Mouse (Mus musculus) T-cell, adult 2 months (primary cell): Measurements from ENCODE around the gene Cep128.

Experiments used
- DNase-seq: peaks from one replicate; pipeline ENCODE4 v3.0.0; 2022; ENCODE audit warnings: low spot score

The Cep128 gene

GRCm38 (mm10) chr12:91307733-91308132 lies 76.5 kb downstream of the Cep128 start:
- no peak for DNase-seq

GRCm38 (mm10) chr12:91305769-91306168 lies 78.4 kb downstream of the Cep128 start:
- DNase-seq, result no peak

GRCm38 (mm10) chr12:91305038-91305437 lies 79.2 kb downstream of the Cep128 start:
- no peak for DNase-seq

GRCm38 (mm10) chr12:91298700-91299099 lies 85.5 kb downstream of the Cep128 start:
- DNase-seq, result no peak

- no peak for DNase-seq
These were observed 88.3 kb downstream of the Cep128 start for GRCm38 (mm10) chr12:91295870-91296269.

- DNase-seq, result no peak
These were observed 88.8 kb downstream of the Cep128 start for GRCm38 (mm10) chr12:91295436-91295835.

GRCm38 (mm10) chr12:91273936-91274335 lies 110.3 kb downstream of the Cep128 start:
- DNase-seq, result no peak

GRCm38 (mm10) chr12:91269634-91270033 lies 114.6 kb downstream of the Cep128 start:
- no peak for DNase-seq

- DNase-seq, result no peak
These were observed 115.2 kb downstream of the Cep128 start for GRCm38 (mm10) chr12:91268974-91269373.

- no peak for DNase-seq
These were observed 118.2 kb downstream of the Cep128 start for GRCm38 (mm10) chr12:91266014-91266413.

GRCm38 (mm10) chr12:91265462-91265861 lies 118.7 kb downstream of the Cep128 start:
- no peak for DNase-seq

GRCm38 (mm10) chr12:91264828-91265355 lies 119.3 kb downstream of the Cep128 start:
- no peak for DNase-seq

- no peak for DNase-seq
These were observed 120.5 kb downstream of the Cep128 start for GRCm38 (mm10) chr12:91263705-91264104.

- DNase-seq, result no peak
These were observed 121.4 kb downstream of the Cep128 start for GRCm38 (mm10) chr12:91262801-91263200.

- DNase-seq, result no peak
These were observed 127.9 kb downstream of the Cep128 start for GRCm38 (mm10) chr12:91256334-91256733.

- no peak for DNase-seq
These were observed 129.4 kb downstream of the Cep128 start for GRCm38 (mm10) chr12:91254831-91255230.

- DNase-seq, result no peak
These were observed 163.6 kb downstream of the Cep128 start for GRCm38 (mm10) chr12:91220609-91221008.

GRCm38 (mm10) chr12:91205550-91205949 lies 178.7 kb downstream of the Cep128 start:
- DNase-seq, result no peak

GRCm38 (mm10) chr12:91204330-91204729 lies 179.9 kb downstream of the Cep128 start:
- DNase-seq, result no peak

- DNase-seq, result no peak
These were observed 181.7 kb downstream of the Cep128 start for GRCm38 (mm10) chr12:91202496-91202895.

- no peak for DNase-seq
These were observed 195.1 kb downstream of the Cep128 start for GRCm38 (mm10) chr12:91189111-91189510.

- no peak for DNase-seq
These were observed 198.6 kb downstream of the Cep128 start for GRCm38 (mm10) chr12:91185564-91185963.

GRCm38 (mm10) chr12:91184616-91185015 lies 199.6 kb downstream of the Cep128 start:
- DNase-seq, result no peak

- peak; percentile 10 for DNase-seq
These were observed 200.3 kb downstream of the Cep128 start for GRCm38 (mm10) chr12:91183928-91184327.
